Comparison of ENCODE assay signal across 35 mouse cellular contexts in the genomic region with DNA sequence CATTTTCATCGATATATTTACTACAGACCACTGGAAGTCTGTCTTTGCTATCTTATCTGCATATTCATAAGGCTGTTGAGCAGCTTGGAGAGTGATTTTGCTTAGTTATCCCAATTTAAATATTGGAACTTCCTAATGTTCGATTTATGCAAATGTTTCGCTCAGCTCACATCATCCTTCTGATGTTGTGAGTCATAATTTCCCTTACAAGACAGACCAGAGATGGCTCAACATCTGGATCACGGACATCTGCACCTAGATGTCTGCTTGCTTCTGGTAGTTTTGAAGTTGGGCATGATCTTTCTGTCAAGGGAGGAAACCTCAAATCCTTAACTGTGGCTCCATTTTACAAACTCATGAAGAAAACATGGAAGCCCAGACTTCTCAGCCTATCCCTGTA.
"Had no signal": no experiment of that assay in that cellular context is flagged by ENCODE, and none has a peak within 500 bp of the region (broad histone marks: within the 10 kb centered on the region; RNA-seq: fewer than 3 reads in every experiment).

No protein-coding gene starts in this region.

- H3K4me1 ChIP-seq: heart, embryonic 10.5 days; heart, embryonic 12.5 days; heart, embryonic 13.5 days; heart, embryonic 15.5 days; hindbrain, embryonic 10.5 days; hindbrain, embryonic 12.5 days; hindbrain, embryonic 13.5 days; hindbrain, embryonic 15.5 days; intestine, embryonic 15.5 days; kidney, embryonic 15.5 days had no signal

- ATAC-seq: hindbrain, embryonic 16.5 days; hindbrain, postnatal 0 days; inflammation-experienced regulatory T-cells, adult 6 months; intestine, embryonic 15.5 days; intestine, embryonic 16.5 days had no signal

- H3K27ac ChIP-seq: heart, embryonic 10.5 days; heart, embryonic 13.5 days; heart, embryonic 15.5 days; hindbrain, embryonic 10.5 days; hindbrain, embryonic 12.5 days; hindbrain, embryonic 13.5 days; hindbrain, embryonic 14.5 days; hindbrain, embryonic 15.5 days; hindbrain, postnatal 0 days; intestine, embryonic 15.5 days; kidney, embryonic 15.5 days; kidney, postnatal 0 days; layer of hippocampus, adult 2 months; left cerebral cortex, adult 2 months had no signal

- H3K27me3 ChIP-seq: heart, embryonic 12.5 days; heart, embryonic 13.5 days; heart, embryonic 15.5 days; hindbrain, embryonic 12.5 days; hindbrain, embryonic 13.5 days; hindbrain, embryonic 15.5 days; intestine, embryonic 15.5 days; kidney, embryonic 15.5 days had no signal

- H3K36me3 ChIP-seq: heart, embryonic 10.5 days; heart, embryonic 12.5 days; heart, embryonic 13.5 days; heart, embryonic 15.5 days; hindbrain, embryonic 10.5 days; hindbrain, embryonic 12.5 days; hindbrain, embryonic 13.5 days; hindbrain, embryonic 15.5 days; intestine, embryonic 15.5 days; kidney, embryonic 15.5 days had no signal

- H3K9me3 ChIP-seq: heart, embryonic 10.5 days; heart, embryonic 12.5 days; heart, embryonic 13.5 days; heart, embryonic 15.5 days; hindbrain, embryonic 10.5 days; hindbrain, embryonic 12.5 days; hindbrain, embryonic 13.5 days; hindbrain, embryonic 15.5 days; intestine, embryonic 15.5 days; kidney, embryonic 15.5 days had no signal

- DNase-seq: heart, postnatal 10 days; heart, postnatal 14 days; heart, postnatal 36 days; heart, postnatal 4 days; kidney, adult 11 months; kidney, adult 18-20 months; kidney, adult 2 months; kidney, adult 8-10 months; kidney, adult 9 months; kidney, postnatal 10 days; kidney, postnatal 14 days; kidney, postnatal 25 days; kidney, postnatal 36 days; kidney, postnatal 4 days; layer of hippocampus, adult 9-11 months; layer of hippocampus, postnatal 36 days had no signal

- H3K4me2 ChIP-seq: heart, embryonic 11.5 days; heart, embryonic 12.5 days; heart, embryonic 13.5 days; heart, embryonic 15.5 days; hindbrain, embryonic 12.5 days; hindbrain, embryonic 13.5 days; hindbrain, embryonic 14.5 days; hindbrain, embryonic 15.5 days; intestine, embryonic 15.5 days; kidney, embryonic 15.5 days had no signal

- H3K4me3 ChIP-seq: heart, embryonic 10.5 days; heart, embryonic 12.5 days; heart, embryonic 13.5 days; heart, embryonic 15.5 days; hindbrain, embryonic 10.5 days; hindbrain, embryonic 12.5 days; hindbrain, embryonic 13.5 days; hindbrain, embryonic 15.5 days; intestine, embryonic 15.5 days; kidney, embryonic 15.5 days; layer of hippocampus, adult 2 months; left cerebral cortex, adult 2 months had no signal

- H3K9ac ChIP-seq: heart, embryonic 12.5 days; heart, embryonic 13.5 days; heart, embryonic 15.5 days; hindbrain, embryonic 12.5 days; hindbrain, embryonic 13.5 days; hindbrain, embryonic 14.5 days; hindbrain, embryonic 15.5 days; intestine, embryonic 15.5 days; kidney, embryonic 15.5 days had no signal
